Mouse (Mus musculus) cerebellum, adult 9-10 months (tissue): ENCODE data around the gene Pklr.
"Not testable (repeated sequence)": the region's sequence is repeated elsewhere in the genome, so short reads cannot be mapped to it uniquely, and the experiment has no call there.

ENCODE experiments used
- DNase-seq: peaks from one replicate; pipeline ENCODE4 v3.0.0; 2022

Pklr gene

GRCm38 (mm10) chr3:89125981-89126380 is 10.0 kb upstream of the Pklr start:
- DNase-seq = no peak

DNA sequence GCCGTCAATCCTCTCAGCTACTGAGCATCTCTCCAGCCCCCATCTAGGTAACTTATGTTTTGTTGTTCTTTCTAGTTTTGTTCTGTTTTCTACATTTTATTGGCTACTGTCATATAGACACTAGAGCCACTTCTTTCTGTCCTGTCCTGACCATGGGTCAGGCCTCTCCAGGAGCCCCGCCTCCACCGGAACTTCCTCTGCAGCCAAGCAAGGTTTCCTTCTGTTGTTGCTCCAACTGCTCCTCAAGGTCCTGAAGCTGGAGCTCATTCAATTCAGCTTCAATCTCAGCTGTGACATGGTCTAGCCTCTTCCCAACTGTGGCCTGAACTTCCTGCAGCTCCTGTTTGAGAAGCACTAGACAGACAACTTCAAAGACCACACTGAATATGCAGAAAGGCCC is 6.0 kb upstream of the Pklr start:
- DNase-seq = no peak

DNA sequence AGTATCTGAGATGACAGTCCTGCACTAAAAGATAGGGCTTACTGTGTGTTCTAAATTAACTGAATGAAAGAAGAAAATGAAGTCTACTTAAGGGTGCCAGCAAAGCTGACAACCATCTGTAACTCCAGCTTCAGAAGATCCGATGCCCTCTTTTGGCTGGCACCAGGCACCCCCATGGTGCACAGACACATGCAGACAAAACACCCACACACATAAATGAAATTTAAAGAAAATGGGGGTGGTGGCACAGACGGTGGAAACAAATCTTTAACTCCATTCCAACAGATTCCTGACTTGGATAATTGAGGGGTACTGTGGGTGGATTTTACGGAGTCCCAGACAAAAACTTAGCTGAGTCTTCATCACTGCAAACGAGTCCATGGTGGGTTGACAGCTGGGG is 4.1 kb upstream of the Pklr start:
- DNase-seq = no peak

GRCm38 (mm10) chr3:89132285-89133062 is 3.5 kb upstream of the Pklr start:
- DNase-seq = peak; percentile 57

GRCm38 (mm10) chr3:89133063-89133450 is 2.9 kb upstream of the Pklr start:
- no peak for DNase-seq

GRCm38 (mm10) chr3:89133752-89134151 is 2.2 kb upstream of the Pklr start:
- DNase-seq = no peak

DNA sequence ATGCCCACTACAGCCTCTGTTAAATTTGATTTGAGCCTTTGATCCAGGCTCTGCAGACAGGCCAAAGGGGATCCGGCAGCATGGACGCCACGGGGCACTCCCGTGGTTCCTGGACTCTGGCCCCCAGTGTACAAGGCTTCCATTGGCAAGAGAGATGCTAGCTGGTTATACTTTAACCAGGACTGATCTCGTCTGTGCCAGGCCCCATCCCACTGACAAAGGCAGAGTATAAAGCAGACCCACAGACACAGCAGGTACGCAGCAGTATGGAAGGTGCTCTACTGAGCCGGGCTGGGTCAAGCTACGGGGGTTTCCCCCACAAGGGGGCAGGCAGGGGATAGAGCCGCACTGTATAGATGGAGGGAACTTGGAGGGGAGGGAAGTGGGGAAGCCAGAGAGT is 423 bp downstream of the Pklr start:
- no peak for DNase-seq

DNA sequence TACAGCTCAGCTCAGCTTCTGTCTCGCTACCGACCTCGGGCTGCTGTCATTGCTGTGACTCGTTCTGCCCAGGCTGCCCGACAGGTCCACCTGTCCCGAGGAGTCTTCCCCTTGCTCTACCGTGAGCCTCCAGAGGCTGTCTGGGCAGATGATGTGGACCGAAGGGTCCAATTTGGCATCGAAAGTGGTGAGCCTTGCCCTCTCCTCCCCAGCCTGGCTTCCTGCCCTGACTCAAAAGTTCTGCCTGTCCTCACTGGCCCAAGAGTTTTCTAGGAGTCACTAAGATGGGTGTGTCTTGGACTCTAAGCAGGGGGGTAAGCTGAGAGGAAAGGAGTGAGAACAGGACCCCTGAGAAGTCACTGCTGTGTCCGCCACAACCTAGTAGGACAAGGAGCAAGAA is 8.9 kb downstream of the Pklr start:
- no peak for DNase-seq

- DNase-seq = no peak
Observed at GRCm38 (mm10) chr3:89145566-89145965, 9.6 kb downstream of the Pklr start.

- DNase-seq = no peak
Observed at GRCm38 (mm10) chr3:89147101-89147978, 11.4 kb downstream of the Pklr start.

DNA sequence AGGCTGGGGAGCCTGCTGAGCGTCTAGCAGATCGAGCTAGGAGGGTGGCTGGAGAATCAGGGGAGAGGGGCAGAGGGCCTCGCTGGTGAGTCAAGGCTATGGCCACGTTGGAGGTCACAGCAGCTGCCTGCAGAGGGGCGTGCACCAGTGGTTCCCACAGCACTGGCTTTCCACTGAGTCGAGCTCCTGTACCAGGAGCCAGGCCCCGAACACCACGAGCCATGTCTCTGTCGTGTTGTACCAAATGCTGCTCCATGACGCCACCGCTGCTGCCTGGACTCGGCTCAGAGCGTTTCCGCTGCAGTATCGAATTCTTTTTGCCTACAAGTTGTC is 12.0 kb downstream of the Pklr start:
- no peak for DNase-seq

DNA sequence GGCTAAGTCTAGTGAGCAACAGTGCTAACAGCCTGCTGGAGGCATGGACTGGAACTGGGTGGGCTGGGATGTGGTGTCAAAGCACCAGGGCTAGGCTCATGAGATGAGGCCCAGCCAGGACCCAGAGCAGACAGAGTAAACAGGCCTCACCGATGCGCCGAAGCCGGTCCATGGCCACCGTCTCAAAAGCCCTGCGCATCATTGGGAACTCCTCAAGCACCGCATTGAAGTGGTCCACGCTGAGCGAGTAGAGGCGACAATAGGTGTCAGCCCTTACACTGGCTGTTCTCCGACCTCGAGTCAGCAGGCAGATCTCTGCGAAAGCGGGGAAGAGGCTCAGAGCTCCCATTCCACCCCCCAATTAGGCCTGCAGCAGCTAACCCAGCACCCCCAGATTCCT is 12.6 kb downstream of the Pklr start:
- DNase-seq = no peak

DNA sequence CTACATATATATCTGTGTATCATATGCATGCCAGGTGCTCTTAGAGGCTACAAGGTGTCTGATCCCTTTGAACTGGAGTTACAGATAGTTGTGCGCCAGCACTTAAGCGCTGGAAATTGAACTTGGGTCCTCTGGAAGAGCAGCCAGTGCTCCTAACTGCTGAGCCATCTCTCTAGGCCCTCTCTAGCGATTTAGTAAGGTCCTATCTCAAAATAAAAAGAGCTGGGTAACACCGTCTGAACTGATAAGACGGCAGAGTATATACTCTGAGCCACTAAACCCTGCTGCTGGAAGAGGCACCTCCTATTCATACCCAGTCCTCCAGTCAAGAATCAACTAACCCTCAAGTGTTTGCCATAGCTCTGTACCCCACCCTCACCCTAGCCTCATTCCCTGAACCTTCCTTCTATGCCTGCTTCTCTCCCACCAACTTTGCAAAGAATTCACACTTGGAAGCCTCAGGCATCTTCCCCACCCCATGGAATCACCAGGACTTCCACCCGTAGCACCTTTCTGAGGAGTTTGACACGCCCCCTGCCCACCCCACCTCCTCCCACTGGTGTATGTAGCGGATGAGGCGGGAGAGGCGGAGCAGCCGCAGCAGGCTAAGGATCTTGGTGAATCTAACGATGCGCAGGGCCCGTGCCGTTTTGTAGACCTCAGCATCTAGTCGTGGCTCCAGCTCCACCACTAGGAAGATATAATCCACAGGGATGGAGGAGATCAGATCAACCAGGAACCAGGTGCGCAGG is 16.3 kb downstream of the Pklr start:
- DNase-seq = no peak

DNA sequence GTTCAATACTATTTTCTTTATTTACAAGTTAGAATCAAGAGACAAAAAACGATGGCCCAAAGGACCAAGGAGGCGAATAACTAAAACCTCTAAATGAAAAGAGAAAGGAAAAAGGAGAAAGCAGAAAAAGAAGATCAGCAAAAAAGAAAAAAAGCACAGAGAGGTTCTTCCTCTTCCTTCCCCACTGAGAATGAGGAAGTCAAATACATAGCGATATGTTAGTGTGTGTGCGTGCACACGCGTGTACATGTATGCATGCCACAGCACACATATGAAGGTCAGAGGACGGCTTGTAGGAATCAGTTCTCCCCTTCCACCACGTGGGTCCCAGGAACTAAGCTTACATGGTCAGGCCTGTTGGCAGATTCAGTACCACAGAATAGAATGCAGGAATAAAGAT is 21.0 kb downstream of the Pklr start:
- no peak for DNase-seq

DNA sequence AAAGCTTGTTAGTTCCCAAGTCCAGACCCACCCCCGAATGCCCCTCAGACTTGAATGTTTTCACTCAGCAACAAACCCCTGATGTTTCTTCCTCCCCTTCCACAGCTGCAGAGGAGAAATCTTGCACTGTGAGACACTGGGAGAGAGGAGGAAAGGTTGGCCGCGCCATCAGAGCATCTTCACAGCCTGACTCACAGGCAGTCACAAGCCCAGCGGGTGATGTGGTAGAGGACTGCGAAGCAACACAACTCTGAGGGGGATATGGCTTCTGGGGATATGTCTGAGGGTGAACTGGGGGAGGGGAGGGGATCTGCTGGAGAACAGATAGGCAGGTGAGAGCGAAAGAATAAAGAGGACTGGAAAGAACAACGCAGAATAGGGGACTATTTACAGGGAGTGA is 22.7 kb downstream of the Pklr start:
- DNase-seq = no peak

- no peak for DNase-seq
Observed at GRCm38 (mm10) chr3:89159211-89159610, 23.3 kb downstream of the Pklr start.

GRCm38 (mm10) chr3:89159616-89160344 is 23.8 kb downstream of the Pklr start, which contains the start of gene Hcn3:
TSS of gene Hcn3 (minus strand) at chr3:89160196.
- DNase-seq = no peak

DNA sequence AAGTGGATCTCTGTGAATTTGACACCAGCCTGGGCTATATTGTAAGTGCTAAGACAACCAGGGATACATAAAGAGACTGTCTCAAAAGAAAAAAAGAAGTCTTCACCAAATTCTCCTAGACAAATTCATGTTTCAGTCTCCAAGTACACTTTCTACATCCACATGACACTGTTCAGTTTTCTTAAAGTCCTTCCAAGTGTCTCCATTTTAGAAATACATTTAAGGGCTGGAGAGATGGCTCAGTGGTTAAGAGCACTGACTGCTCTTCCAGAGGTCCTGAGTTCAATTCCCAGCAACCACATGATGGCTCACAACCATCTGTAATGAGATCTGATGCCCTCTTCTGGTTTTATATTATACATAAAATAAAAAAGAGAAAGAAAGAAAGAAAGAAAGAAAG is 25.3 kb downstream of the Pklr start:
- not testable (repeated sequence) for DNase-seq

DNA sequence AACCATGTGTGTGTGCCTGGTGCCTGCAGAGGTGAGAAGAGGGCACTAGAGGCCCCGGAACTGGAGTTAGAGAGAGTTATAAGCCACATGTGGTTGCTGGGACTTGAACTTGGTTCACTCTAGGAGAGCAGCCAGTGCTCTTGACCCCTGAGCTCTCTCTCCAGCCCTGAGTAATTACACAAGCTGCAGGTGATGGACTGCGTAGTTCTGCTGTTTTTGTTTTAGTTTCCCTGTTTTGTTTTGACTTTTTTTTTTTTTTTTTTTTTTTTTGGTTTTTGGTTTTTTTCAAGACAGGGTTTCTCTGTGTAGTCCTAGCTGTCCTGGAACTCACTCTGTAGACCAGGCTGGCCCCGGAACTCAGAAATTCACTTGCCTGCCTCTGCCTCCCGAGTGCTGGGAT is 25.8 kb downstream of the Pklr start:
- no peak for DNase-seq

GRCm38 (mm10) chr3:89163123-89163522 is 27.2 kb downstream of the Pklr start:
- DNase-seq = peak; percentile 27

- no peak for DNase-seq
Observed at GRCm38 (mm10) chr3:89163643-89164245, 27.8 kb downstream of the Pklr start.

GRCm38 (mm10) chr3:89164506-89165267 is 28.7 kb downstream of the Pklr start, which contains the start of gene Clk2:
TSS of gene Clk2 (plus strand) at chr3:89164795.
- peak; percentile 92 for DNase-seq
